Mouse (Mus musculus): ENCODE data around the gene Olfr649. TPM values are rescaled to one million over a fixed set of nuclear protein-coding genes. Genes with fewer than 3 reads are reported as not detected.

Gene Olfr649
- total RNA-seq, 2 experiments from 2014 or later = not detected

DNA sequence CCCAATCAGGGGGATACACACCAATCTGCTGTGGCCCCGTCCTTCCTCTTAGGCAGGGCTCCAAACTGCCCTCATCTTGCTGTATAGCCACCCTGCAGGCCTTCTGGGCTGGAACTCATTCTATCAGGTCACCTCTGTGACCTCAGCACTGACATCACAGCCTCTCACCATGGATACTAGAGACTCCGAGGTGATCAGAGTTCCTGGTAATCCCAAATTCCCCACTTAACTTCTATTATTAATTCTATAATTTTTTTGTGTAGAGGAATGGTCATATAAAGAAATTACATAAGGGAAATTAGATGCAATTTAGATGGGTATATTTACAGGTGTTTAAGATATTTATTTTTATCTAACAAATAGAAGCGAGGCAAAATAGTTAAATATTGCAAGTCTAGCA, 52.6 kb downstream of the Olfr649 start, which contains the start of gene Ubqln3:
Gene Ubqln3, minus strand, starts transcription at position 101 of the 400 bp plus-strand sequence.
- no peak for DNase-seq (ENCODE audit: extremely low spot score in 1 of 2, low spot score in 2 of 2)

More for the DNA sequence above, 52.6 kb downstream of the Olfr649 start, which contains the start of gene Ubqln3:
- intact Hi-C loops (cut with DNase I) = no loop called here

Other genes starting within 250 kb of the Olfr649 start
- under 1 TPM; 0.04 to 0.06 TPM for gene Olfr635, start 224.8 kb downstream of the Olfr649 start, total RNA-seq (2021)
- not detected for gene Olfr638, start 197.2 kb downstream of the Olfr649 start, total RNA-seq (2021)
- gene Olfr639, start 178.7 kb downstream of the Olfr649 start, total RNA-seq (2021) = under 1 TPM; 0.11 to 0.20 TPM
- not detected for gene Olfr640, start 170.4 kb downstream of the Olfr649 start, total RNA-seq (2021)
- not detected for gene Olfr641, start 160.5 kb downstream of the Olfr649 start, total RNA-seq (2021)
- gene Olfr642, start 143.3 kb downstream of the Olfr649 start, total RNA-seq (2021) = not detected
- gene 4930516K23Rik, start 134.5 kb downstream of the Olfr649 start, total RNA-seq (2021) = not detected
- not detected for gene Olfr644, start 124.1 kb downstream of the Olfr649 start, total RNA-seq (2021)
- gene Olfr645, start 110.5 kb downstream of the Olfr649 start, total RNA-seq (2021) = not detected
- gene Olfr646, start 91.1 kb downstream of the Olfr649 start, total RNA-seq (2021) = not detected
- gene Ubqln5, start 66.2 kb downstream of the Olfr649 start, total RNA-seq (2021) = not detected
- not detected for gene Olfr643, start 58.6 kb downstream of the Olfr649 start, total RNA-seq (2021)
- gene Ubqln3, start 52.7 kb downstream of the Olfr649 start, total RNA-seq (2021) = not detected
- not detected for gene Ubqlnl, start 45.4 kb downstream of the Olfr649 start, total RNA-seq (2021)
- gene Olfm5, start 31.2 kb downstream of the Olfr649 start, total RNA-seq (2021) = not detected
- gene Olfr648, start 12.6 kb downstream of the Olfr649 start, total RNA-seq (2021) = under 1 TPM; 0.34 to 0.43 TPM
- gene Trim6, start 22.8 kb upstream of the Olfr649 start, total RNA-seq (2021) = under 1 TPM; 0.63 to 0.75 TPM
- gene Trim34a, start 48.5 kb upstream of the Olfr649 start, total RNA-seq (2021) = under 1 TPM; 0.88 to 0.99 TPM
- under 1 TPM; 0.43 to 0.49 TPM for gene Trim5, start 92.1 kb upstream of the Olfr649 start, total RNA-seq (2021)
- gene Trim12a, start 119.5 kb upstream of the Olfr649 start, total RNA-seq (2021) = 1 to 10 TPM; 1.3 to 2.1 TPM
- not detected for gene Trim34b, start 133.5 kb upstream of the Olfr649 start, total RNA-seq (2021)
- 1 to 10 TPM in 1 of 2 experiments, under 1 TPM in 1; 0.83 to 1.0 TPM for gene Trim12c, start 157.4 kb upstream of the Olfr649 start, total RNA-seq (2021)
- gene Trim30b, start 173.9 kb upstream of the Olfr649 start, total RNA-seq (2021) = not detected
- gene Trim30c, start 204.9 kb upstream of the Olfr649 start, total RNA-seq (2021) = not detected